Mouse (Mus musculus): ENCODE results near the gene Kynu. TPM values are rescaled to one million over a fixed set of nuclear protein-coding genes. Genes with fewer than 3 reads are reported as not detected.
A peak's percentile ranks its signal among the peaks of the same experiment; 100 is the strongest.

Gene Kynu
- total RNA-seq (2021): not detected

DNA sequence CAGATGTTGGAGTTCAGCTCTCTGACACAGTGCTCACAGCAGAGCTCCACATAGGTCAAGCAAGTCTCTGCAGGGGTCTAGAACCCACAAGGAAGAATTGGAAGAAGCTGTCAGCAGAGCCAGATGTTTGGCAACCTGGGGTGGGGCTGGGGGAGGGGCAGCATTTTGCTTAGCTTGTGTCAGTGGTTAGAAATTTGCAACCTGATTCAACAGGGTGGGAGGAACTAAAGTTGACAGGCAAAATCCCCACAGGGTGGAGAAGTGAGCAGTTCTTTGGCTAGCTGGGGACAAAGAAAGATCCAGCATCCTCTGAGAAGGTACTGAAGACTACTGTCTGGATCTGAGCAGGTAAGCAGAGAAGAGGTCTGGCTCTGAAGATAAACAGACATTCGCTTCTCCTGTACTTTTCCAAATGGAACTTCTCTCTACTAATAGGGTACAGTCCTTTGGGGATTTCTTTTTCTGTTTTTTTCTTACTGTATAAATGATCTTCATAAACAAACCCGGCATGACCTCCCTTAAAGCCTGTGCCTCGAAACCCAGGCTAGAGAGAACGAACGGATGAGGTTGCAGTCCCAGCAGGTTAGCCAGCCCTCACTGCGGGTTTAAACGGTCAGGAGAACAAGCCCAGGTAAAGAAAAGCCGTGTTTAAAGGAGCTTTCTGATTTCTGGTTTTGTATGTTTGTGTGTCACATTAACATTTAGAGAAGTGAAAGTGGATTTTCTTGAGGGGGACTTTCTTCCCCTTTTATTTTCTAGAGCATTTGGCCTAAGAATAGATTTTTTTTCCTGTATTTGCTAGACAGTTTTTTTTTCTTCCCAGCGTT lies at the start of gene Kynu:
TSS of gene Kynu (plus strand) at position 268 of the 827 bp plus-strand sequence.
- DNase-seq (ENCODE audit: low spot score in 2 of 2): no peak

DNA sequence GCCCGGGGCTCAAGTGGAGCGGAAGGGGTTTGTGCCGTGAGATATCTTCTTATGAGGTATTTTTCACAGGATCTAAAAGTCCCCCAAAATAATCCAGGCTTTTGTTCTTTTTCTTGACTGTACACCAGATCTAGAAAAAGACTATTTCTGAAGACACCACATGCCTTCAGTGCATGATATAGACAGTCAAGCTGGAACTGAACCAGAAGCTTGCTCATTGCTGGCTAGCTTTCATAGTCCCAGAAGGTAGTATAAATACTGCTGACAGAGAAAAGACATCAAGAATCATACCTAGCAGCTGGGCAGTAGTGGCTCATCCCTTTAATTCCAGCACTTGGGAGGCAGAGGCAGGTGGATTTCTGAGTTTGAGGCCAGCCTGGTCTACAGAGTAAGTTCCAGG lies 48.9 kb upstream of the Kynu start:
- peak; percentile 31 to 35 for DNase-seq (ENCODE audit: low spot score in 2 of 2)
- intact Hi-C loops (cut with DNase I): loop anchor here (5.0 kb wide), 1 partner anchor 184 kb away; no protein-coding TSS in a partner anchor

More for the DNA sequence above, at the start of gene Kynu:
- intact Hi-C loops (cut with DNase I): no loop called here

GRCm38 (mm10) chr2:43513852-43514251 lies 41.3 kb upstream of the Kynu start:
- intact Hi-C loops (cut with DNase I): no loop called here
- no peak for DNase-seq (ENCODE audit: low spot score in 2 of 2)

DNA sequence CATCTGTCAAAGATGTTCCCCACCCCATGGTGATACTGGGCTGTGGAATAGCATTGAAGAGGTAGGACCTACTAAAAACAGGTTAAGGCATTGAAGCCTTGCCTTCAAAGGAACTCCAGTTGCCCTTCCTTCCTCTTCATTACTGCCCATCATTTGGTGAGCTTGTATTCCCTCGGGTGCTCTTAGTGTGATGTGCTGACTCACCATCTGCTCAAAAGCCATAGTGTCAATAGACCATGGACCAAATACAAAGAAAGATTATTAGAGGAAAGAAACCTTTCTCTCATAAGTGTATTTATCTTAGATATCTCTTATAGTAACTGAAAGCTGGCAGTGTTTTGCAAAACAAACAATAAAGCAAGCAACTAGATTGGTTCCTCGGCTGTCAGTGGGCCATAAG lies 20.7 kb upstream of the Kynu start:
- intact Hi-C loops (cut with DNase I): no loop called here
- no peak for DNase-seq (ENCODE audit: low spot score in 2 of 2)

GRCm38 (mm10) chr2:43542615-43543014 lies 12.5 kb upstream of the Kynu start:
- no peak for DNase-seq (ENCODE audit: low spot score in 2 of 2)
- intact Hi-C loops (cut with DNase I): no loop called here

DNA sequence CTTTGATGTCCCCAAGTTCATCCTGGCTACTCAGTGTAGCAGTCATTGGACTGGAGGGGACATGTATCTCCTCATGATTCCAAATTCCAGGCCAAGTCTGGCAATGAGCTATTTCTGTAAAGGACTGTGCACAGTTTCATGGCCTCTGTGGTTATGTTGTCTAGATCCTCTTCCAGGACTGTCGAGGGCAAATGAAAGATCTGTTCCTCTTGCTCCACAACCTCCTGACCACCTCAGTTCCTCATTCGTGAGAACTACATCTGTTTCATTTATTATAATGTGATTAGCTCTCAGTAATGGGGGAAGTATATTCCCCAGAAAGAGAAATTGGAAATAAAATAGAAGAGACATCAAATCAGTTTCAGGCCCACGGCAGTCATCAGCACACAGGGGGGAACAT lies 9.5 kb upstream of the Kynu start:
- no peak for DNase-seq (ENCODE audit: low spot score in 2 of 2)
- intact Hi-C loops (cut with DNase I): no loop called here

- DNase-seq (ENCODE audit: low spot score in 2 of 2): no peak
- intact Hi-C loops (cut with DNase I): no loop called here
Measured at GRCm38 (mm10) chr2:43546448-43546847, 8.7 kb upstream of the Kynu start.

DNA sequence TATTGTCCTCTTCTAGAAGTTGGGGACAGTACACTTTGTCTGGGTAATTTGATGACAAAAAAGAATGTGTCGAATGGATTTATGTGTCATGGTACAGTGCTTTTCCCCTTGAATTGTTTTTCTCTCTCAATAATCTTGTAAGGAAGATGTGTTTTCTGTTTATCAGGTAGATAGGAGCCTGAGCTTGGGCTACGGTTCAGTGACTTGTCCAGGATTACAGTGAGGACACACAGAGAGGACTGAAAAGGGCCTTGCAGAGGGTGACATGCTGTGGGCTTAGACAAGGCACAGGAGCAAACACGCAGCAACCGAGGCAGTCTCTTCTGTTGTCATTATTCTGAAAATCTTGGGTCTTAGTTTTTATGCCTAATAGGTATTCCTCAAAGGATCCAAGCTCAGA lies 913 bp upstream of the Kynu start:
- intact Hi-C loops (cut with DNase I): no loop called here
- no peak for DNase-seq (ENCODE audit: low spot score in 2 of 2)

- no peak for DNase-seq (ENCODE audit: low spot score in 2 of 2)
- intact Hi-C loops (cut with DNase I): no loop called here
Measured at GRCm38 (mm10) chr2:43555889-43556285, 758 bp downstream of the Kynu start.

DNA sequence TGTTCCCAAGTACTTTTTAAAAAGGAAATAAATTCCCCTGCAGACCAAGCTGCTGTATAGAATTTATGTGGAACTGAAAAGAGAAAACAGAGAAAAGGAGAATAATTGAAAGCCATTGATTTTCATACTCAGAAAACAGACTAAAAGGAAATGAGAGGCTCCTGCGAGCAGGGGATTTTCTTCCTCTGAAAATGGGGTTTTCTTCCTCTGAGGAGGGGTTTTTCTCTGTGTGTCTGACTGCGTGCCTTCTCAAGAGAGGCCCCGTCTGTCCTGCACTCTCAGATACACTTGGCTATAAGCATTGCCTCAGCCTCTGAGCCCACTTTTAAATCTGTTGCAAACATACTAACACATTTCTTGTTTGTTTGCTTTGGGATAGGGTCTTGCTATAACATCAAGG lies 1.9 kb downstream of the Kynu start:
- intact Hi-C loops (cut with DNase I): no loop called here
- DNase-seq (ENCODE audit: low spot score in 2 of 2): no peak

DNA sequence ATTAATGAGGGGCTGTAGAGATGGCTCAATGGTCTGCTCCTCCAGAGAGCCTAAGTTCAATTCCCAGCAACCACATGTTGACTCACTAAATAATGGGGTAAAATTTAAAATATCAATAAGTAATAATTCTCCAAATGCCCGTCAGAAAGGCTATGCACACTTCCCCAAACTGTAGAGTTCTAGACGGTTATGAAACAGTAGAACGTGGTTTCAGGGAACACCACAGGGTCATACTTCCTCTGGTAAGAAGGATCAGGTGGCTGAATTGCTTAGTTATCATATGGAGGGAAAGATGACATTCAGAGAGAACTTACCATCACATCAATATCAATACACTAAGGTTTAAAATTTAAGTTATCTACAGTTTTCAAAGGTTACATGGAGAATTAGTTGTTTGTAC lies 6.1 kb downstream of the Kynu start:
- intact Hi-C loops (cut with DNase I): no loop called here
- no peak for DNase-seq (ENCODE audit: low spot score in 2 of 2)

DNA sequence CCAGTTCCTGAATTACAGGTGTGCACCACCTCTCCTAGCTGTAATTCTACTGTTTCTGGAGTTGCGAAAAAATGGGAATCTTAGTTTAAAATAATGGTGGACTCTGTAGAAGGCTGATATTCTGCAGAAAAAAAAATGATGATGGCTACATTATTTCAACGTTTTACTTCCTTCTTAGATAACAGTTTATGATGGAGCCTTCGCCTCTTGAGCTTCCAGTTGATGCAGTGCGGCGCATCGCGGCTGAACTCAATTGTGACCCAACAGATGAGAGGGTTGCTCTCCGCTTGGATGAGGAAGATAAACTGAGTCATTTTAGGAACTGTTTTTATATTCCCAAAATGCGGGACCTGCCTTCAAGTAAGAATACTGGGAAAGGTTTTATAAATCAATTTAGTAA lies 7.7 kb downstream of the Kynu start:
- intact Hi-C loops (cut with DNase I): no loop called here
- DNase-seq (ENCODE audit: low spot score in 2 of 2): no peak

- intact Hi-C loops (cut with DNase I): no loop called here
- no peak for DNase-seq (ENCODE audit: low spot score in 2 of 2)
Measured at GRCm38 (mm10) chr2:43568406-43568805, 13.3 kb downstream of the Kynu start.

GRCm38 (mm10) chr2:43573526-43573925 lies 18.4 kb downstream of the Kynu start:
- DNase-seq (ENCODE audit: low spot score in 2 of 2): no peak
- intact Hi-C loops (cut with DNase I): no loop called here

- intact Hi-C loops (cut with DNase I): no loop called here
- no peak for DNase-seq (ENCODE audit: low spot score in 2 of 2)
Measured at GRCm38 (mm10) chr2:43583243-43583812, 28.2 kb downstream of the Kynu start.

- intact Hi-C loops (cut with DNase I): no loop called here
- DNase-seq (ENCODE audit: low spot score in 2 of 2): no peak
Measured at GRCm38 (mm10) chr2:43585508-43585907, 30.4 kb downstream of the Kynu start.

- intact Hi-C loops (cut with DNase I): no loop called here
- DNase-seq (ENCODE audit: low spot score in 2 of 2): no peak
Measured at GRCm38 (mm10) chr2:43587832-43588231, 32.7 kb downstream of the Kynu start.

DNA sequence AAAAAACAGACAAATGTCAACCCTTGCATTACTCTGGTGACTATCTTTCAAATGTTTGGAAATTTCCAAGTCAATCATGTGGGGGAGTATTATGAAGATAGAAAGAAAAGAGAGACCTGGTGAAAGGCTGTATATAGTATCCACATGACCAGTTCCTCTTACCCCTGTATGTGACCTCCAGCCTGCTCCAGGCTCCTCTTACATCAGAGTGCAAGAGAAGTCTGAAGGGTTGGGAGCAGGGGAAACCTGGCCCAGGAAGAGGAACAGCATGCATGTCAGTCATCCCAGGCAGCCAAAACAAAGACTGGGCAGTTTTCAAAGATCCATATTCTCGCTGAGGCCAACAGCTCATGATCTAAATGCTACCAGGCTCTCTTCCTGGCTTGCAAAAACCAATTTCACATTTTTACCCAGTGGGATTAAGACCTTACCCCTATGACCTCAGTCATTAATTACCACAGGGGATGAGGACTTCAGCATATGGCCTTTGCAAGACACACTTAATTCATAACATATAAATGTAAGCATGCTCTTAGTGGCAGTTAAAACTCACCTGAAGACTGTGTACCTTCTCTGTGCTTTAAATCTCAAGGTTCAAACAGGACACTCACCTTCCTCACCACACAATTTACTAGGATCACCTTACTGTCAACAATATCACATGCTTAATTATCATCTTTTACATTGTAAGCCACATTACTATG lies 37.0 kb downstream of the Kynu start:
- intact Hi-C loops (cut with DNase I): no loop called here
- DNase-seq (ENCODE audit: low spot score in 2 of 2): no peak

- intact Hi-C loops (cut with DNase I): no loop called here
- DNase-seq (ENCODE audit: low spot score in 2 of 2): no peak
Measured at GRCm38 (mm10) chr2:43613571-43613970, 58.4 kb downstream of the Kynu start.

DNA sequence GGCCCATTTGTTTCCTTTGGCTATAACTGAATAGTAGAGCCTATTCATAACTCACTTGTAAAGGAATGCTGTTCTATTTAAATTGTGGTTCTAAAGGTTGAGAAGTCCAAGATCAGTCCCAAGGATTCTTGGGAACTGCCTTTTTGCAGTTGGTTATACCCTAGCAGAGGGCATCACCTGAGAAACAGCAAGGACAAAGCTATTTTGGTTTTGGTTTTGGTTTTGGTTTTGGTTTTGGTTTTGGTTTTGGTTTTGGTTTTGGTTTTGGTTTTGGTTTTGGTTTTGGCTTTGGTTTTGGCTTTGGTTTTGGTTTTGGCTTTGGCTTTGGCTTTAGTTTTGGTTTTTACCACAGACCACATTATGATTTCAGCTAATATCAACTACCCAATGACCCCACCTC lies 66.0 kb downstream of the Kynu start:
- intact Hi-C loops (cut with DNase I): loop anchor here (10.0 kb wide), 1 partner anchor 966 kb away; the partner anchor contains the start of gene Lrp1b
- DNase-seq (ENCODE audit: low spot score in 2 of 2): no peak

DNA sequence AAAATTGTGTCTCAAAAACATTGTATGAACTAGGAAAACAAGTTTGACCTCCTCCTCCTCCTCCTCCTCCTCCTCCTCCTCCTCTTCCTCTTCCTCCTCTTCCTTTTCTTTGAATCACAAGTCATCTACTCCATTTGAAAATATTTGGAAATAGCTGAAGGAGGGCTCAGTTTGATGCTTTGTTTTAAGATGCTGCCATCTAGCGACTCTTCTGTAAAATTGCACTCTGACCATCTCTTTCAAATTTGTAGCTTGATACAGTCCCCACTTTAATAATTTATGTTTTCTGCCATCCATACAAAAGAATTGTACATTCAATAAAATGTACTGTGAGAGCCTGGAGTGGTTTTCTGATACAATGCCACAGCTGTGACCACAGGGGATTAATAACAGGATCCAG lies 67.7 kb downstream of the Kynu start:
- no peak for DNase-seq (ENCODE audit: low spot score in 2 of 2)
- intact Hi-C loops (cut with DNase I): loop anchor here (10.0 kb wide), 1 partner anchor 968 kb away; the partner anchor contains the start of gene Lrp1b
